Mouse (Mus musculus) myocyte (in vitro differentiated cells): ENCODE measurements around the gene Msh6. TPM values are rescaled to one million over a fixed set of nuclear protein-coding genes. Genes with fewer than 3 reads are reported as not detected.
"Not testable (repeated sequence)": the region's sequence is repeated elsewhere in the genome, so short reads cannot be mapped to it uniquely, and the experiment has no call there.

Experiments used
- H3K27me3 ChIP-seq: one replicate; pipeline ENCODE4 v1.6.1; 2011; ENCODE audit not compliant: control insufficient read depth, insufficient read depth, insufficient read length
- H3K36me3 ChIP-seq: one replicate; pipeline ENCODE4 v1.6.1; 2011; ENCODE audit not compliant: control insufficient read depth, insufficient read depth
- H3K4me2 ChIP-seq: one replicate; pipeline ENCODE4 v1.6.1; 2011; ENCODE audit warnings: low read depth, control low read depth
- H3K4me3 ChIP-seq: one replicate; pipeline ENCODE4 v1.5.1; 2011; ENCODE audit warnings: mild to moderate bottlenecking, control low read depth, moderate library complexity
- H3K79me2 ChIP-seq: one replicate; pipeline ENCODE4 v1.6.1; 2011; ENCODE audit not compliant: control insufficient read depth, insufficient read depth
- H3ac ChIP-seq: one replicate; pipeline ENCODE4 v1.6.1; 2011; ENCODE audit not compliant: control insufficient read depth, insufficient read length
- CEBPB ChIP-seq: IDR thresholded peaks from 2 replicates; pipeline ENCODE4 v1.6.1; 2011; ENCODE audit warnings: mild to moderate bottlenecking, moderate library complexity; ENCODE audit not compliant: poor library complexity, insufficient read depth, severe bottlenecking
- E2F4 ChIP-seq: IDR thresholded peaks from one replicate; pipeline ENCODE4 v1.6.1; 2011; ENCODE audit warnings: mild to moderate bottlenecking, control low read depth, moderate library complexity; ENCODE audit not compliant: insufficient read depth
- MAX ChIP-seq: IDR thresholded peaks from one replicate; pipeline ENCODE4 v1.6.1; 2011; ENCODE audit warnings: low read depth, mild to moderate bottlenecking, control low read depth
- MYOD1 ChIP-seq, 3 experiments: IDR thresholded peaks; one replicate each; pipeline ENCODE4 v1.6.1; 2011; ENCODE audit warnings: control low read depth in 2 of 3, low read depth in 2 of 3, mild to moderate bottlenecking in 2 of 3, moderate library complexity in 1 of 3; ENCODE audit not compliant: insufficient read length in 2 of 3, control insufficient read depth in 1 of 3
- MYOG ChIP-seq, 3 experiments: IDR thresholded peaks; one replicate each; pipeline ENCODE4 v1.6.1; 2011; ENCODE audit warnings: control low read depth in 2 of 3, low read depth in 2 of 3, mild to moderate bottlenecking in 2 of 3; ENCODE audit not compliant: insufficient read length in 2 of 3, control insufficient read depth in 1 of 3, insufficient read depth in 1 of 3
- POLR2A ChIP-seq: IDR thresholded peaks from one replicate; pipeline ENCODE4 v1.6.1; 2011; ENCODE audit warnings: low read depth, mild to moderate bottlenecking, control low read depth, moderate library complexity; ENCODE audit not compliant: insufficient read length
- POLR2AphosphoS2 ChIP-seq: IDR thresholded peaks from one replicate; pipeline ENCODE4 v1.6.1; 2011; ENCODE audit warnings: low read depth, control low read depth; ENCODE audit not compliant: insufficient read length
- REST ChIP-seq: IDR thresholded peaks from one replicate; pipeline ENCODE4 v1.6.1; 2011; ENCODE audit warnings: mild to moderate bottlenecking, control low read depth, moderate library complexity; ENCODE audit not compliant: insufficient read depth, insufficient read length
- SRF ChIP-seq: IDR thresholded peaks from one replicate; pipeline ENCODE4 v1.6.1; 2011; ENCODE audit warnings: low read depth; ENCODE audit not compliant: control insufficient read depth, insufficient read length
- TCF12 ChIP-seq: IDR thresholded peaks from one replicate; pipeline ENCODE4 v1.6.1; 2011; ENCODE audit warnings: mild to moderate bottlenecking, control low read depth; ENCODE audit not compliant: poor library complexity, insufficient read depth, severe bottlenecking
- TCF3 ChIP-seq: IDR thresholded peaks from one replicate; pipeline ENCODE4 v1.6.1; 2011; ENCODE audit warnings: low read depth, control low read depth; ENCODE audit not compliant: insufficient read length
- USF1 ChIP-seq: IDR thresholded peaks from one replicate; pipeline ENCODE4 v1.6.1; 2011; ENCODE audit warnings: low read depth, mild to moderate bottlenecking, control low read depth, moderate library complexity
- polyA plus RNA-seq: library from polyadenylated mRNA; unstranded; fragments of >200 nt; fragmentation: generic; extraction: Trizol; gene quantifications from one replicate; pipeline ENCODE4 v1.2.1, GENCODE M21; 2012; ENCODE audit warnings: missing spikeins

Gene Msh6
- polyA plus RNA-seq, 1 experiment: 5.2 TPM

DNA sequence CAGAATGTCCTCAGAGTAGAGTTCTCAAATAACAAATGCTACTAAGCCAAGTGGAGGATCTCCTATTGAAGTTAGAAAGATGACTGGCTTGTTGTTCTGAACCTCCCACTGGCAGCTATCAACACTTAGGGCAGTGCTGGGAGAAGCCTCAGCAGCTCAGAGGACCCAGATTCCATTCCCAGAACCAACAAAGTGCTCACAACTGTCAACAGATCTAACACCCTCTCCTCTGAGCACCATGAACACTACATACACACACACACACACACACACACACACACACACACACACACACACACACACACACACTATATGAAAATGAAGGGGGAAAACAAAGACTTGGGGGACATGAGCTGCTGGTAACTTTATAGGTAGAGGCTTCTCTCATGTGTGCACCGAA is 30.0 kb downstream of the Msh6 start:
- Histone ChIP-seq H3K27me3 (no peaks in the 10 kb centered on the region), H3K79me2 (no peaks in the 10 kb centered on the region), H3ac (no peak overlapping the region), H3K4me2 (no peak overlapping the region), H3K36me3 (peaks cover 64% of the 10 kb centered on the region), H3K4me3 (no peak overlapping the region)
- TF ChIP-seq E2F4 (no peak), TCF12 (no peak)

DNA sequence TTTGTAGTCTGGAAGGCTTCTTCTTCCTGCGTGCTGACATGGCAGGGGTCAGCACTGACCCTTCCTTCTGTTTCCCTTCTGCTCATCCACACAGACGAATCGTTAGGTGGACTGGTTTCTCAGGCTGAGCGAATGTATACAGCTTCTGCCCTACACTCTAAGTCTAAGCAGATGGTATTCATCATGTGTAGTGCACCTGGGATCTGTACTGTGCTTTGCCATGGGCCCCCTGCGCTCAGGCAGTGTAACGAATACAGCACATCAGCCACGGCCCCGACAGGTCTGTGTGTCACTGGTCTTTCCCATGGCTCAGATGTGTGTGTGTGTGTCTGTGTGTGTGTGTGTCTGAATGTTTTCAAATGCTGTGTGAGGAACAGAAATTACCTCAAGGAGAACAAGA is 32.1 kb downstream of the Msh6 start:
- no peak for TF ChIP-seq POLR2A
- TF ChIP-seq TCF3: no peak
- no peak for TF ChIP-seq TCF12
- TF ChIP-seq POLR2AphosphoS2: no peak
- TF ChIP-seq USF1: no peak
- TF ChIP-seq REST: no peak
- no peak for TF ChIP-seq CEBPB
- no peaks in the 10 kb centered on the region for H3K79me2 ChIP-seq
- no peaks in the 10 kb centered on the region for H3K27me3 ChIP-seq
- no peak overlapping the region for H3ac ChIP-seq
- no peak overlapping the region for H3K4me2 ChIP-seq
- no peak overlapping the region for H3K4me3 ChIP-seq
- peaks cover 64% of the 10 kb centered on the region for H3K36me3 ChIP-seq

DNA sequence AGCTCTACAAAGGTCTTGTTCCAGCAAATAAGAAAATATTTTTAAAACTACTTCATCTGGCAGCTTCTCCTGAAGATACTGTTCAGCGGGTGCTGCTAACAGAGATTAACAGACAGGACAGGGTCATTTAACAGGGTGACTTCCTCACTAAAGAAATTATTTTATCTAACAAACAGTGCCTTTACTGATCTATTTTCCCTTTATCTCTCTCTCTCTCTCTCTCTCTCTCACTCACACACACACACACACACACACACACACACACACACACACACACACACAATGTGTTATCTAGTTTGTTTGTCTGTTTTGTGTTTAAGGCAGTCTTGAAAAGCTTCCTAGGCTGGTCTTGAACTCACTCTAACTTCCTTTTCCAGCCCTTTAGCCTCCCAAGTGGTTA is 39.6 kb downstream of the Msh6 start:
- H3K4me2 ChIP-seq: no peak overlapping the region
- H3K36me3 ChIP-seq: peaks cover 46% of the 10 kb centered on the region

DNA sequence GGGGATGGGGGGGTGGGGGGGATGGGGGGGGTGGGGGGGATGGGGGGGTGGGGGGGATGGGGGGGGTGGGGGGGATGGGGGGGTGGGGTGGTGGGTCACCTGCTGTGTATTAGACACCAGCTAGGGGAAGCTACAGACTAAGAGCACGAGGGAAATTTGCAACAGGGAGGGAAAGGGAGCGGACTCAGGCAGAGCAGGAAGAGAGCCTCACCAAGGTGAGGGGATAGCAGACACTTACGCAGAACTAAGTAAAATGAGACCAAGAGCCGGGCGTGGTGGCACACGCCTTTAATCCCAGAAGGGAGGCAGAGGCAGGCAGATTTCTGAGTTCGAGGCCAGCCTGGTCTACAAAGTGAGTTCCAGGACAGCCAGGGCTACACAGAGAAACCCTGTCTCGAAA is 41.2 kb downstream of the Msh6 start:
- H3K4me3 ChIP-seq, H3K4me2 ChIP-seq, H3K27me3 ChIP-seq, H3ac ChIP-seq: not testable (repeated sequence)
- Histone ChIP-seq H3K79me2 (peaks cover 55% of the 10 kb centered on the region), H3K36me3 (peaks cover 35% of the 10 kb centered on the region)

More for the DNA sequence above, 39.6 kb downstream of the Msh6 start:
- H3K79me2 ChIP-seq: peaks cover 39% of the 10 kb centered on the region
- H3K27me3 ChIP-seq: no peaks in the 10 kb centered on the region
- no peak overlapping the region for H3K4me3 ChIP-seq
- TF ChIP-seq MAX (no peak), E2F4 (no peak), TCF12 (no peak), TCF3 (no peak), REST (no peak), SRF (no peak), MYOD1 (IDR thresholded peaks at IDR 0.05; ENCODE audit: control insufficient read depth in 1 of 3, insufficient read length in 2 of 3, low read depth in 2 of 3) (no peak), USF1 (no peak), POLR2AphosphoS2 (no peak), POLR2A (no peak), MYOG (IDR thresholded peaks at IDR 0.05; ENCODE audit: control insufficient read depth in 1 of 3, insufficient read depth in 1 of 3, insufficient read length in 2 of 3, low read depth in 2 of 3) (no peak), CEBPB (no peak)
- no peak overlapping the region for H3ac ChIP-seq

DNA sequence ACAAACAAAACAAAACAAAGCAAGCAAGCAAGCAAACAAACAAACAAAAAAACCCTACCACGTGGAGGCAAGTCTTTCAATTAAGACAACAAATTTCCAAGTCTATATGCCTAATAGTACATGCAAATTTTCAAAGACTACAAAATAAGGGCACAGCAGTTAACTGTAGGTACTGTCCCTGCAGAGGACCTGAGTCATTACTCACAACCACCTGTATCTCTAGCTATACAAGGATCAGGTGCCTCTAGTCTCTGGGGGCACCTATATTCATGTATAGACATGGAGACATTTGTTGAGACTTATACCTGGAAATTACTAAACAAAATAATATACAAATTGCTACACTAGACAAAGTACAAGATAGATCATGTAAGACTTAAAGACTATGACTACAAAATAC is 49.1 kb downstream of the Msh6 start:
- no peak overlapping the region for H3K4me3 ChIP-seq
- H3K27me3 ChIP-seq: no peaks in the 10 kb centered on the region
- H3ac ChIP-seq: no peak overlapping the region
- no peaks in the 10 kb centered on the region for H3K36me3 ChIP-seq
- peaks cover 99% of the 10 kb centered on the region for H3K79me2 ChIP-seq
- no peak overlapping the region for H3K4me2 ChIP-seq
- TF ChIP-seq USF1 (no peak), MYOG (IDR thresholded peaks at IDR 0.05; ENCODE audit: control insufficient read depth in 1 of 3, insufficient read depth in 1 of 3, insufficient read length in 2 of 3, low read depth in 2 of 3) (no peak), MYOD1 (IDR thresholded peaks at IDR 0.05; ENCODE audit: control insufficient read depth in 1 of 3, insufficient read length in 2 of 3, low read depth in 2 of 3) (no peak), CEBPB (no peak), TCF12 (no peak), REST (no peak), POLR2AphosphoS2 (no peak)

DNA sequence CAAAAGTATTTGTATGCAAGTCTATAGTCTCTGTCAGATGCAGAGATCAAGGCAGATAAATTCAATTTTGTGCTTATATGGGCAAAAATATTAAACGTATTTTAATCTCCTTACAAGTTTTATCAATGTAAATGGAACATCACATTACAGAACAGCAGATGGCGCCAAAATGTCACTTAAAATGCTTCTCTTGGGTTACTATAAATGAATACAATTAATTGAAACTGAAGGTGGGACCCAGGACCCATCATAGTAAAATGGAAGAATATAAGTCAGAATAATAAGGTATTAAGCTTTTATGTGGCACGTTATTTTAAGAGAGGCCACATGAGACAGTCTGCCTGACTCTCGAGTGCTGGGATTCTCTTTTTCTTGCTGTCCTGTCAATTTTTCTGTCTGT is 50.4 kb downstream of the Msh6 start:
- no peaks in the 10 kb centered on the region for H3K36me3 ChIP-seq
- H3K4me2 ChIP-seq: no peak overlapping the region
- no peaks in the 10 kb centered on the region for H3K27me3 ChIP-seq
- no peak overlapping the region for H3ac ChIP-seq
- H3K79me2 ChIP-seq: peaks cover 99% of the 10 kb centered on the region
- H3K4me3 ChIP-seq: no peak overlapping the region
- no peak for TF ChIP-seq POLR2AphosphoS2
- TF ChIP-seq SRF: no peak
- TF ChIP-seq E2F4: no peak
- TF ChIP-seq MAX: no peak
- no peak for TF ChIP-seq MYOD1 (IDR thresholded peaks at IDR 0.05; ENCODE audit: control insufficient read depth in 1 of 3, insufficient read length in 2 of 3, low read depth in 2 of 3)
